Mouse (Mus musculus) kidney, embryonic 14.5 days (tissue): ENCODE measurements around the gene Jun. TPM values are rescaled to one million over a fixed set of nuclear protein-coding genes. Genes with fewer than 3 reads are reported as not detected.

Source experiments
- ATAC-seq: fragments of 200-750 bp; cut with Nextera tagmentation; 2 replicates; pipeline ENCODE4 v1.8.0; 2017; ENCODE audit warnings: moderate number of reproducible peaks, mild to moderate bottlenecking, moderate TSS enrichment, moderate library complexity; ENCODE audit not compliant: low FRiP score, low TSS enrichment
- H3K27ac ChIP-seq: fragments of 300-500 bp; sonication (generic); 2 replicates; pipeline ENCODE4 v1.5.1; 2014; ENCODE audit warnings: low read depth, mild to moderate bottlenecking, low read length, moderate library complexity, mixed read lengths
- H3K27me3 ChIP-seq: fragments of 300-500 bp; sonication (generic); 2 replicates; pipeline ENCODE4 v1.6.1; 2014; ENCODE audit warnings: mild to moderate bottlenecking, low read length; ENCODE audit not compliant: control insufficient read depth, insufficient read depth
- H3K36me3 ChIP-seq: fragments of 300-500 bp; sonication (generic); 2 replicates; pipeline ENCODE4 v1.6.1; 2014; ENCODE audit warnings: low read length, mixed read lengths; ENCODE audit not compliant: control insufficient read depth, insufficient read depth
- H3K4me1 ChIP-seq: fragments of 300-500 bp; sonication (generic); 2 replicates; pipeline ENCODE4 v1.6.1; 2014; ENCODE audit warnings: low read length, mixed read lengths; ENCODE audit not compliant: control insufficient read depth, insufficient read depth
- H3K4me2 ChIP-seq: fragments of 300-500 bp; sonication (generic); replicated peaks from 2 replicates; pipeline ENCODE4 v1.6.1; 2014; ENCODE audit warnings: low read depth, mild to moderate bottlenecking, low read length
- H3K4me3 ChIP-seq: fragments of 300-500 bp; sonication (generic); 2 replicates; pipeline ENCODE4 v1.5.1; 2014; ENCODE audit warnings: mild to moderate bottlenecking, low read length
- H3K9ac ChIP-seq: fragments of 300-500 bp; sonication (generic); 2 replicates; pipeline ENCODE4 v1.6.1; 2014; ENCODE audit warnings: low read depth, mild to moderate bottlenecking, low read length, moderate library complexity
- H3K9me3 ChIP-seq: fragments of 300-500 bp; sonication (generic); 2 replicates; pipeline ENCODE4 v1.6.1; 2016; ENCODE audit warnings: low read length; ENCODE audit not compliant: control insufficient read depth
- WGBS: fragments of 180-500 bp; shearing (Covaris S2); extraction: QIAGEN DNeasy Blood & Tissue Kit; methylation state at CpG from one replicate; pipeline ENCODE4 v1.1.7; 2014; 5-methylcytosine and 5-hydroxymethylcytosine counted together
- polyA plus RNA-seq: library from polyadenylated mRNA; unstranded; fragments of >200 nt; fragmentation: Nextera tagmentation; extraction: Ambion mirVana; gene quantifications from 2 replicates; pipeline ENCODE4 v1.2.1, GENCODE M21; 2014

The Jun gene
- polyA plus RNA-seq, 1 experiment from 2014 or later: 30.2 TPM

DNA sequence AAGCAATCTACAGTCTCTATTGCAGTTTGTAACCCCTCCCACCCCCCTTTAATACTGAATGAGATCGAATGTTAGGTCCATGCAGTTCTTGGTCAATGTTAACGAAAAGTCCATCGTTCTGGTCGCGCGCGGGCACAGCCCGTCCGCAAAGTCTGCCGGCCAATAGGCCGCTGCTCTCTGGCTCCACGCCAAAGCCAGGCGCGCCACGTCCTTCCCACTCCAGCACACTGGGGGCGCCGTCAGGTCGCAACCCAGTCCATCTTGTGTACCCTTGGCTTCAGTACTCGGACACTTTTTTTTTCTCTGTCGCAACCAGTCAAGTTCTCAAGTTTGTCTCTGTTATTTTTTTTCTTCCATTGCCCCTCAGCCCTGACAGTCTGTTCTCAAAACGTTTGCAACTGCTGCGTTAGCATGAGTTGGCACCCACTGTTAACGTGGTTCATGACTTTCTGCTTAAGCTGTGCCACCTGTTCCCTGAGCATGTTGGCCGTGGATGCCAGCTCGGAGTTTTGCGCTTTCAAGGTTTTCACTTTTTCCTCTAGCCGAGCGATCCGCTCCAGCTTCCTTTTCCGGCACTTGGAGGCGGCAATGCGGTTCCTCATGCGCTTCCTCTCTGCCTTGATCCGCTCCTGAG is 2.0 kb downstream of the Jun start:
- H3K9ac ChIP-seq: peak overlapping the region; percentile 96
- H3K36me3 ChIP-seq: no peaks in the 10 kb centered on the region
- no peaks in the 10 kb centered on the region for H3K9me3 ChIP-seq
- peak overlapping the region; percentile 100; the same call in 1 of the 2 replicates for H3K27ac ChIP-seq
- peak overlapping the region; percentile 87 for H3K4me3 ChIP-seq
- ATAC-seq: no peak
- peaks cover 29% of the 10 kb centered on the region for H3K4me1 ChIP-seq
- no peaks in the 10 kb centered on the region for H3K27me3 ChIP-seq
- under 1% methylated on average over 34 of the region's 34 CpGs for WGBS
- H3K4me2 ChIP-seq: peak overlapping the region; percentile 85

DNA sequence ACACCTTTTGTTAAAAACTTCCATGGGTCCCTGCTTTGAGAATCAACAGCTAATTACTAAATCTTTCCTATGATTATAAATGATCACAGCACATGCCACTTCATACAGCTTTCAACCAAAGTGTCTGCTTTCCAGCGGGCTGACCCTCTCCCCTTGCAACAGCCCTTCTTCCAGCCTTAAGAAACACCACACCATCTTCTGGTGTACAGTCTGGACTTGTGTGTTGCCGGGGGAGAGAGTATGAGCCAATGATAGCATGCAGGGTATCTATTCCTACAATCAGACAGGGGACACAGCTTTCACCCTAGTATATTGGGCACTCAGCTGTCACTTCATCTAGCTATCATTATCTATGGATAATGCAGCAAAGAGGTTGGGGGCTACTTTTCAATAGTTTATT is 2.9 kb downstream of the Jun start:
- H3K27me3 ChIP-seq: no peaks in the 10 kb centered on the region
- H3K27ac ChIP-seq: no peak overlapping the region
- no peaks in the 10 kb centered on the region for H3K9me3 ChIP-seq
- WGBS: 45% methylated on average over 2 of the region's 2 CpGs
- peak overlapping the region; percentile 87 for H3K4me3 ChIP-seq
- peak overlapping the region; percentile 42; the same call in 1 of the 2 replicates for H3K9ac ChIP-seq
- ATAC-seq: no peak
- peaks cover 21% of the 10 kb centered on the region for H3K4me1 ChIP-seq
- no peaks in the 10 kb centered on the region for H3K36me3 ChIP-seq
- peak overlapping the region; percentile 85 for H3K4me2 ChIP-seq

DNA sequence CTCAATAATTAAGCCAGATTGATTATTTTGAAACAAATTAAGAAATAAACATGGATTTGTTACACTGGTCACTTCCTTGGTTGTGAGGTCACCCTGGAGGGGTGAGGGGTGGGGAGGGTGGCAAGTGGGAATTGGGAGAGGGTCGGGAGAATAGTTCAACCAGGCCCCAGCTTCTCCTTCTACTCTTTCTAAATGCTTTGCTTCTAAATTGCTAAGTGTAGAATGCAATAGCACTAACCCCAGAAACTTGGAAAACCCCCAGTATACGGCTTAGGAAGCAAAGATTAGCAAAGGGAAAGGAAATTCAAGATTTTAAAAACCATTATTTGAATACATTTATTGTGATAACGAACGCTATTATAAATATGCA is 3.3 kb downstream of the Jun start:
- H3K4me1 ChIP-seq: peaks cover 17% of the 10 kb centered on the region
- no peak for ATAC-seq
- H3K36me3 ChIP-seq: no peaks in the 10 kb centered on the region
- WGBS: 78% methylated on average over 4 of the region's 4 CpGs
- no peaks in the 10 kb centered on the region for H3K27me3 ChIP-seq
- no peaks in the 10 kb centered on the region for H3K9me3 ChIP-seq
- H3K9ac ChIP-seq: peak overlapping the region; percentile 42; the same call in 1 of the 2 replicates
- no peak overlapping the region for H3K27ac ChIP-seq
- peak overlapping the region; percentile 87; the same call in 1 of the 2 replicates for H3K4me3 ChIP-seq
- peak overlapping the region; percentile 85 for H3K4me2 ChIP-seq

DNA sequence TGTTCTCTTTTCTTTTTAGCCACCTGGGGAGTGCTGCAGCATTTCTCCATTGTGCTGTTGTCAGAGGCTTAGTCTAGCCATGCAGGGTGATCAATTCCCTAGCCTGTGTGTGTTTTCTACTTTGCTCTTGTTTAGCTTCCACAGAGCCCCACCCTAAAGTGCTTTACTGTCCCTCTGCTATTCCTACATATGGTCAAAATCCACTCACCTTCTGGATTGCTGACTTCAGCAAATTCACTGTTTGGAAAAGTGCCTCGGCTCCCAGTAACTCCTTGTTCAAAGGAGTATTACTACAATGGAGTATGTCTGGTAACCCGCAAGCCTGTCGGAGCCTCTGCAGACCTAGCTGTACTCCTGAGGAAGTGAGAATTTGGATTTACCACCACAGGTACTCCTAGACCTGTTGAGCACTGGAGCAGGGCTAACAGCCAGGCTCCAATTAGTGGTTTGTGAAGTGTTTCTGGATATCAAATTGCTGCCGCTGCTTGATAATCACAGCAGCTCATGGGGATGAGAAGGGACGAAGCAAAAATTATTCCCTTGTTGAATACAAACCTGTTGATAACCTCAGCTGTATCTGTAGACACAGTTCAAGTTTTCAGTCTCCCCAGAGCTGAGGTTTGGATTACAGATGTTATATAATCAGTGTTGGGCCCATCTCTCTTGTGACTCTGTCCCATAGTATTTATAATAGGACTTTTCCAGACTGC is 3.8 kb downstream of the Jun start:
- ATAC-seq: no peak
- Histone ChIP-seq H3K27ac (no peak overlapping the region), H3K36me3 (no peaks in the 10 kb centered on the region), H3K4me3 (no peak overlapping the region), H3K4me2 (peak overlapping the region; percentile 85; the same call in 1 of the 2 replicates), H3K4me1 (peaks cover 12% of the 10 kb centered on the region), H3K9me3 (no peaks in the 10 kb centered on the region), H3K27me3 (no peaks in the 10 kb centered on the region), H3K9ac (no peak overlapping the region)
- 61% methylated on average over 5 of the region's 5 CpGs for WGBS

DNA sequence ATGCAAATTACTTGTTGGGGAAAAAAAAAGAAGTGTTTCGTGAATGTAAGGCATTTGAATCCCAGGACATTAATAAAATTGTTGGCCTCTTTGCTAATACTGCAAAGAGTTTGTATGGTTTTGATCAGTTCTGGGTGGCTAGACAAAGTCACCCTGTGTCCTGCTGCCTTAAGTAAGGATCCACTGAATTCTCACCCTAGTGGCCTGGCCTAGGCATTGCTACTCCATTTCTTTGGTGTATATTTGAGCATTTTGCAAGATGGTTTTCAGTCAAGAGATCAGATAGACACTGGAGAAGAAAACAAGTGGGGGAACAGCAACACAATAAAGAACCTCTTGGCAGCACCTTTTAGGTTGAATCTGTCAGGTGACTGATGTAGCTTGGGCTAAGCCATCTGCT is 6.9 kb downstream of the Jun start:
- Histone ChIP-seq H3K4me1 (peaks cover 12% of the 10 kb centered on the region), H3K27ac (no peak overlapping the region), H3K9ac (no peak overlapping the region), H3K36me3 (no peaks in the 10 kb centered on the region), H3K27me3 (no peaks in the 10 kb centered on the region), H3K4me2 (no peak overlapping the region), H3K9me3 (no peaks in the 10 kb centered on the region), H3K4me3 (no peak overlapping the region)
- no peak for ATAC-seq
- WGBS: 89% methylated on average over 1 of the region's 1 CpGs

DNA sequence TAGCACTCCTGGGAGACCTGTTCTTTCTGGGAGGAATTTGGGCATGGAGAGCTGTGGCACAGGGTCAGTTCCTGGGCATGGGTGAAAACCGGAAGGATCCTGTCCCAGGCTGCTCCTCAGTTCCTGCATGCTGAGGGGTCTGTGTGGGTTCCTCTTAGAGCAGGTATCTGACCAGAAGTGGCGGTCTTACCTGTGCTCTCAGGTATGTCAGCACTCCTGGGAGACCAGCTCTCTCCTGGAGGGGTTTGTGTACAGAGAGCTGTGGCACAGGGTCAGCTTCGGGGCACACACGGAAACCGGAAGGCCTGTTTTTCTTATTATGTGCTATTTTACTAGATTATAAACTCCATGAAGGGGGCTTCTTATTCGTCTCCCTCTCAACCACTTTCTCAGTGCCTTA is 7.3 kb downstream of the Jun start:
- H3K4me2 ChIP-seq: no peak overlapping the region

DNA sequence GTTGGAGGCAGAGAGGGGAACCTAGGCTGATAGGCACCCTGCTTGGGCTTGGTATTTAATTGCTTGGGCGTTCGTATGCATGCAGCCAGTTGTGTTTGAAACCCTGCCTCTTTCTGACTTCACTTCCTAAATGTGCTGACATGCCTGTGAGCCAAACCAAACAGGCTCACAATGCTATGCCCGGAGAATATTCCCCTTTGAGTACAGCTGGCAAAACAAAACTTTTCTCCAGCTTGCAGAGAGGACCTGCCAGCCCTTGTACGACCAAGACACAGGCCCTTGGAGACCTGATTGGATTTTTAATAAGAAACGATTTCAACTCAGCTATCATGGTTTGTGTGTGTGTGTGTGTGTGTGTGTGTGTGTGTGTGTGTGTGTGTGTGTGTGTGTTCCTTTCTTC is 14.0 kb downstream of the Jun start:
- Histone ChIP-seq H3K27me3 (no peaks in the 10 kb centered on the region), H3K27ac (no peak overlapping the region), H3K9me3 (no peaks in the 10 kb centered on the region), H3K4me1 (0 out of 2 replicates have a peak, but pooled peaks cover 3% of the 10 kb centered on the region), H3K9ac (no peak overlapping the region), H3K36me3 (no peaks in the 10 kb centered on the region), H3K4me2 (no peak overlapping the region), H3K4me3 (no peak overlapping the region)
- no peak for ATAC-seq
- 39% methylated on average over 5 of the region's 5 CpGs for WGBS

More for the DNA sequence above, 7.3 kb downstream of the Jun start:
- no peak for ATAC-seq
- Histone ChIP-seq H3K36me3 (no peaks in the 10 kb centered on the region), H3K9ac (no peak overlapping the region), H3K4me1 (peaks cover 12% of the 10 kb centered on the region), H3K27me3 (no peaks in the 10 kb centered on the region), H3K9me3 (no peaks in the 10 kb centered on the region), H3K27ac (no peak overlapping the region), H3K4me3 (no peak overlapping the region)
- WGBS: 88% methylated on average over 6 of the region's 6 CpGs

DNA sequence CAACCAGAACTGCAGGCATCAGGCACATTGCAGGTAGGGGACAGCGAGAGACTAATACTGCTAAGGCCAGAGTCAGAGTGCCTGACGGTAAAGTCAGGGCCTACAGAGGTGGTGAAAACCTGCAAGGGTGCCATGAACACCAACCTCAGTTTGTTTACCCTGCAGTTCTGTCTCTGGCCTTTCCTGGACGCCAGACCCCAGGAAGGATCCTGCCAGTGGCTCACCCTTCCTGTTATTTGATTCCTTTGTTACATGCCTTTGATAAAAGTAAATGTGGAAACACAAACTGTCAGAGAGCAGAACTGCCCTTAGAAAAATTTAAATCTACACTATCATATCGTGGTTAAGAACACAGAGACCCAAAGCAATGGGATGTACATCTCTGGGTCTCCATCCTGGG is 20.9 kb downstream of the Jun start:
- ATAC-seq: no peak

DNA sequence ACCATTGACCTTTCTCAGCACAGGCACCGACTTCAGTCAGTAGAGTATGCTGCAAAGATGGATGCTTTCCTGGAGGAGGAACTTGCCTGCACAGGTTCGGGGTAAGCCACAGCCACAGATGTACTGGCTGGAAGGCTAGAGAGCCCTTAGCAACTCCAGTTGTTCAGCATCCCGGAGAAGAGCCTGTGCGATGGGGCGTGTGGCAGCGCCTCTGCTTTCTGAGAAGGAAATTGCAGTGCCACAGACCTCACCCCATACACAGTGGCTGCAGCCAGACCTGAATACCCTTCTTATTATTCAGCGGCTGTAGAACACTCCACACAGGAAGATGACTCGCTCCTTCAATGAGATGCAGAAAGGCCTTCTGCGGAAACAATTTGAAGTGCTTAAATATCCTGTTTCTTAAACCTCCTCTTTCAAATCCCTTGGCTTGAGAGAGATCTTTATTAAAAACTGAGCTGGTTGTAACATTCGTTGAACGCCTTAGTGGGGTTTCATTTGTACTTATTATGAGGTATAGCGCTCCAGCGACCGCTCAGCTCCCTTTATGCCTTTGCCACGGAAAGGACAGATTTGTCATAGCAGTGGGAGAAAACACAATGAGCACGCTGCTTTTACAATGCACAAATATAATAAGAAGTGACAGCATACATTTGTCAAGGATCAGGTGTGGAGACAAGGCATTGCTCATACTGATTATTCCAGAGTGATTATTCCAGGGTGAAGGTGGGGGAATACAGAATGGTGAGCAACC is 26.0 kb downstream of the Jun start:
- Histone ChIP-seq H3K4me1 (no peaks in the 10 kb centered on the region), H3K4me3 (no peak overlapping the region), H3K9me3 (no peaks in the 10 kb centered on the region), H3K27ac (no peak overlapping the region), H3K9ac (no peak overlapping the region), H3K36me3 (no peaks in the 10 kb centered on the region), H3K4me2 (no peak overlapping the region), H3K27me3 (no peaks in the 10 kb centered on the region)
- ATAC-seq: no peak
- WGBS: 78% methylated on average over 16 of the region's 16 CpGs

More for the DNA sequence above, 20.9 kb downstream of the Jun start:
- Histone ChIP-seq H3K4me2 (no peak overlapping the region), H3K36me3 (no peaks in the 10 kb centered on the region), H3K4me1 (no peaks in the 10 kb centered on the region), H3K27ac (no peak overlapping the region), H3K27me3 (no peaks in the 10 kb centered on the region), H3K4me3 (no peak overlapping the region), H3K9me3 (no peaks in the 10 kb centered on the region), H3K9ac (no peak overlapping the region)
- WGBS: 48% methylated on average over 4 of the region's 4 CpGs
